Mouse (Mus musculus) skeletal muscle tissue, adult 2 months (tissue): ENCODE measurements around the gene Il20ra.

Experiments
- DNase-seq: peaks from one replicate; pipeline ENCODE4 v3.0.0-alpha.2; 2012; ENCODE audit warnings: low read depth, low spot score

The Il20ra gene

DNA sequence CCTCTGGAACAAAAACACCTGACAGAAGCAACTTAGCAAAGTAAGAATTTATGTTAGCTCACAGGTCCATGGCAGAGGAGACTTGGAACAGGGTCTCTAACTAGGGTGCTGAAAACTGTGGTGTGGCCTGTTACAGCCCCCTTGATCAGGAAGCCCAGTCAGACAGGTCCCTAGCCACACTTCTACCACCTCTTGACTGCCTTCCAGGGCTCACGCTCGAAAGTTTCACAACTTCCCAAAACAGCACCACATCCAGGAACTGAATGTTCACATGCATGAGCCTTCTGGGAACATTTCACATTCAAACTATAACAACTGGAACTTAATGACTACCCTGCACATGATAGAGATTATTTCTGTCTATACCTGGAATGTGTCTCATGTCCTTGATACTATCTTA lies 53.1 kb downstream of the Il20ra start:
- no peak for DNase-seq

DNA sequence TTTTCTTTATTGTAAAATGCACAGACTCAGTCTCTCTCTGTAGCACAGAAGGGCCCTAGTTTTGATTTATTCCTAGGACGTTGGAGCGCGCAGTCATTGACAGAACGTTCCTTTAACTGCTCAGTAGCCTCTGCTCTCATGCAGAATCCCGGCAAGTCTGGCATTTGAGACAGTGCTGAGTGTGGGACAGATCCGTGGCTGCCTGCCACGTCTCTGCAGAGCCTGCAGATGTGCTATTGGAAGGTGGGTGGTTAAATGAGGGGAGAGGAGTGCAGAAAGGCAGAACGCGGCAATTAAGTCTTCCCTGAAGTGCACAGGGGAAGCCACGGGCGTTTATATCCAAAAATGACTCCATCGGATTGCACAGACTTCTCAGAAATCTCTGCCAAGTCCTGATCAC lies 66.7 kb downstream of the Il20ra start:
- DNase-seq, result no peak

DNA sequence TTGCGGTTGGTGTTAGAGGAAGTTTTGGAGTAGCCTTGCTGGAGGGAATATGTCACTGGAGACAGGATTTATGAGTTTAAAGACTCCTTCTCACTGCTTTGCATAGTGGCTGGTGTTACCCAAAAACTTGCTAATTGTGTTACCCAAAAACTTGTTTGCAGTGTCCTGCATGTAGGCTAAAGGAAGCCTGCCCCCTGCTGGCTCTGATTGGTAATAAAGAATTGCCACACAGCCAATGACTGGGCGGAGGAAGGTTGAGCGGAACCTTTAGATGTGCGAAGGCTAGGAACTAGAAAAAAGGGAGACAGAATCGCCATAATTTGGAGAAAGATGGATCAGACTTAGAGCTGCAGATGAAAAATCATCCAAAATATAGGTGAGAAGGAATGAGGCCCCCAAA lies 69.0 kb downstream of the Il20ra start:
- DNase-seq, result no peak

DNA sequence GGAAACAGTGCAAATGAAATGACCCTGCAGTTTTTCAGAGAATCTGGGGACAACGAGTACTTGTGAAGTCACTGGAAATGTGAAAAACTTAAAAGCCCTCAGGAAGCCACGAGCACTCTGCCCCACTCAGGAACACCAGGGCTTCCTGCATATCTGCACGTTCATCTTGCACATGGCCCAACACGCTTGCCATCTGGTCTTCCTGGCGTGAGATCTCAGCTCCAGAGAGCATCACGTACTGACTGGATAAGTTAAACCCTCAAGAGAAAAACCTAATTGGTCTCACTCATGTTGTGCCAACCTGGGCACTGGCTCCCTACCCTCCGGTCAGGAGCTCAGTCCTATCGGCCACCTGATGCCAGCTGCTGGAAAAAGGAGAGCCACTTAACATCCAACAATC lies 82.6 kb downstream of the Il20ra start:
- no peak for DNase-seq

DNA sequence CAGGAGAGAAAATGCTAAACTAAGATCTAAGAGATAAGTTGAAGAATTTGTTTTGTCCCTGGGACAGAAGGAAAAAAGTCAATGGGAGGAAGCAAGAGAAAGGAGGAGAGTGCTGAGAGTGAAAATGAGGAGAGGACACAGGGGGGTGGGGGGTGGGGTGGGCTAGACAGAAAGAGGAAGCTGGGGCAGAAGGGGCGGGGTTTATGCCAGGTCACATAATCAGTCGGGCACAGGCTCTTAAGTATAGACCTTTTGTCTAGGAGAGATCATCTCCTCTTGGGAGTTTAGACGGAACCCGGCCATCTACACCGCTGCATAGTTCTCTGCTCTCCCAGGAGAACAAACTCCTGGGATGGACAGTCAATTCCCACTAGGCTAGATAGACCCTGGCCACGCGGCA lies 90.6 kb downstream of the Il20ra start:
- no peak for DNase-seq

DNA sequence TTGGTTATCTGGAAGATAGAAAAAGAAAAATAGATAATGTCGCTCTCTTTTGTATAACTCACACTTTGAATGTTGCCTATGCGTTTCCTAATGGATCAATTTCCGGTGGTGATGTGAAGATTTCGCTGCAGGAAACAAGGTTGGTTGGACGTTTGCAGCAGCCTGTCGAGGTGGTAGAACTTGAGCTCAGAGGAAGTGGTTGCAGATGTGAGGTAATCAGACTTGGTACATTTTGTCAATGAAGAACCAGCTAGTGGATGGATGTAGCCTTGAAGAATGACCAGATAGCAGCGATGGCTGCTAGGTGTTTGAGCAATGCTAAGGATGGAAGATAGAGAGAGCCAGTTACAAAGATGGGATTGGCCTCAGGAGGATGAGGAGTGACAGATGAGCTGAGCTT lies 92.4 kb downstream of the Il20ra start:
- DNase-seq, result no peak
